Mouse (Mus musculus) cerebellum, adult 2 months (tissue): ENCODE measurements at regions not wholly inside any gene's neighbourhood (a gene's known extent, or its start where the extent isn't known, plus 50 kb on each side); places are given as distances from the start of the nearest gene placed in this dataset.

ENCODE experiments used
- CTCF ChIP-seq: fragments of 200-500 bp; IDR thresholded peaks from 2 replicates; pipeline ENCODE4 v1.5.1; 2011; ENCODE audit warnings: low read depth, mild to moderate bottlenecking, control low read depth, low read length, moderate library complexity, borderline replicate concordance; ENCODE audit not compliant: insufficient read depth
- POLR2A ChIP-seq: fragments of 200-500 bp; IDR thresholded peaks from 2 replicates; pipeline ENCODE4 v1.6.1; 2011; ENCODE audit warnings: low read length, control low read depth, borderline replicate concordance; ENCODE audit not compliant: insufficient read depth

DNA sequence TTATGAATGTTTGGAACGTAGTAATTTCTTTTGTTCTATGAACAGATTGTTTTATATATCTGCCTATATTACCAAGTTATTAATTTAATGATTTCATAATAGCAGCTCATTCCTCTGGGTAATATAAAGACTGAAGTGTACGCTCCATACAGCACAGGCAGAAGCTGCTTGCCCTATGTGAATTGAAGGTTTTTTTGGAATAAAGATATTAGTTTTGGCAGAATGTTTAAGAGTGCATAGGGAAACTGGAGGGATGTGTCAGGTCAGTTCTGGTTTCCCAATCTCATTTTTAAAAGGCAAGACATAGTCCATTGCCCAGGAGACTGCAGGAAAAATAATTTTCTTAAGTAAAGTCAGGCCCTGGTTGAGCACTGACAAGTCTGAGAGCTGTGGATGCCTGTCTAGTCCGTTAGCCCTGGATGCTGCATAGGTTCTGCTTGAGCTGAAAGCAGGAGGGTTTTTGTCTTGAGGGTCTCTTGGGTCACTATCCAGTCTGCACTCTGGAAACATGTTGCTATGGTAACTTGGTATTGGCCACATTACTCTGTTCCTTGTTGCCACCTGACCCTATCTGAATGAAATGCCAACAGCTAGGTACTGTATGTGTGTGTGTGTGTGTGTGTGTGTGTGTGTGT, 516.3 kb upstream of the Fam160b2 start:
- TF ChIP-seq CTCF: no peak
- TF ChIP-seq POLR2A: no peak
